Mouse (Mus musculus): ENCODE measurements around the gene Ifi35.
"Not testable (repeated sequence)": the region's sequence is repeated elsewhere in the genome, so short reads cannot be mapped to it uniquely, and the experiment has no call there.

- TF ChIP-seq CTCF (conservative IDR thresholded peaks at IDR 0.05; ENCODE audit: low read length); NANOG (IDR thresholded peaks at IDR 0.05; ENCODE audit: borderline replicate concordance, low read length); POU5F1 (IDR thresholded peaks at IDR 0.05; ENCODE audit: borderline replicate concordance, low read length): not testable (repeated sequence)
Observed at GRCm38 (mm10) chr11:101449596-101449995, 1.4 kb downstream of the Ifi35 start.
